Mouse (Mus musculus) spleen, postnatal 14 days (tissue): ENCODE data around the gene Trp53.
A peak's percentile ranks its signal among the peaks of the same experiment; 100 is the strongest.
"Not testable (repeated sequence)": the region's sequence is repeated elsewhere in the genome, so short reads cannot be mapped to it uniquely, and the experiment has no call there.

Source experiments
- DNase-seq, 2 experiments: peaks; one replicate each; pipeline ENCODE4 v3.0.0; 2021 to 2022; ENCODE audit warnings: low spot score in 2 of 2

Gene Trp53

GRCm38 (mm10) chr11:69624339-69624738, 44.2 kb downstream of the Trp53 start:
- not testable (repeated sequence) for DNase-seq

- peak; percentile 62 to 77 for DNase-seq
Observed at GRCm38 (mm10) chr11:69628286-69628685, 48.1 kb downstream of the Trp53 start.

GRCm38 (mm10) chr11:69629802-69630201, 49.6 kb downstream of the Trp53 start:
- no peak for DNase-seq

GRCm38 (mm10) chr11:69632284-69633089, 52.3 kb downstream of the Trp53 start, which contains the start of gene Fxr2:
Fxr2 (plus strand) TSS chr11:69632990.
- peak; percentile 100 for DNase-seq

- DNase-seq, result peak in 1 of 2 experiments; percentile 60
Observed at GRCm38 (mm10) chr11:69633128-69633866, 53.1 kb downstream of the Trp53 start.

GRCm38 (mm10) chr11:69635471-69635870, 55.3 kb downstream of the Trp53 start:
- no peak for DNase-seq
